Mouse (Mus musculus): ENCODE data around the gene Sis.

Sis gene

GRCm38 (mm10) chr3:72967675-72968074, at the start of gene Sis:
Sis (minus strand) TSS chr3:72967863.
- no peak for DNase-seq

GRCm38 (mm10) chr3:73006045-73006444, 38.4 kb upstream of the Sis start:
- DNase-seq = no peak

- no peak for DNase-seq
Observed at GRCm38 (mm10) chr3:73002933-73003696, 35.5 kb upstream of the Sis start.

GRCm38 (mm10) chr3:72997517-72997916, 29.9 kb upstream of the Sis start:
- no peak for DNase-seq

- no peak for DNase-seq
Observed at GRCm38 (mm10) chr3:72990992-72991391, 23.3 kb upstream of the Sis start.

- DNase-seq = no peak
Observed at GRCm38 (mm10) chr3:72976602-72977001, 8.9 kb upstream of the Sis start.

GRCm38 (mm10) chr3:72918919-72919526, 48.6 kb downstream of the Sis start:
- DNase-seq = no peak

- no peak for DNase-seq
Observed at GRCm38 (mm10) chr3:72882501-72882900, 85.2 kb downstream of the Sis start.

- DNase-seq = no peak
Observed at GRCm38 (mm10) chr3:72868141-72868540, 99.5 kb downstream of the Sis start.

GRCm38 (mm10) chr3:72858738-72859137, 108.9 kb downstream of the Sis start:
- no peak for DNase-seq

- DNase-seq = no peak
Observed at GRCm38 (mm10) chr3:72855405-72855804, 112.3 kb downstream of the Sis start.

- no peak for DNase-seq
Observed at GRCm38 (mm10) chr3:72840641-72841040, 127.0 kb downstream of the Sis start.
